Mouse (Mus musculus): ENCODE results near the gene Cabp4. TPM values are rescaled to one million over a fixed set of nuclear protein-coding genes. Genes with fewer than 3 reads are reported as not detected.
A peak's percentile ranks its signal among the peaks of the same experiment; 100 is the strongest.

The Cabp4 gene
- polyA plus RNA-seq, 1 experiment from 2014 or later, result not detected

DNA sequence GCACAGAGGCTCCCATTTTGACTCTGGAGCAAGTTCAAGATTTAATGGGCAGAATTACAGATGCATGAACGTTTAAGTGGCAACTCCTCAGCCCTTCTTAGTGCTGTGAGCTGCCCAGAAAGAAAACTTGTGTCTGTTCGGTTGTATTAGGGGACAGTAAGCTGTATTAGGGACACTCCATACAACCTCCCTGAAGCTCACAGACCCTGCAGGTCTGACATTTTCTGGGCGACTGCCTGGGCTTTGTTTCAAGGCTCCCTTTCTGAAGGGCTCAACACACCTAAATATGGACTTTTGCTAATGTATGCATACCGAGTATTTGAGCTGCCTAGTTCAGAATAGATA lies 19.7 kb upstream of the Cabp4 start:
- peak overlapping the region; percentile 71 for H3K27ac ChIP-seq (replicated peaks)
- peak overlapping the region; percentile 94 for H3K9ac ChIP-seq
- peak overlapping the region; percentile 82 for H3K4me3 ChIP-seq
- H3K9me3 ChIP-seq, result no peaks in the 10 kb centered on the region
- H3K4me1 ChIP-seq, result peaks cover 28% of the 10 kb centered on the region
- H3K4me2 ChIP-seq, result peak overlapping the region; percentile 97
- no peaks in the 10 kb centered on the region for H3K27me3 ChIP-seq (replicated peaks)
- ATAC-seq (ENCODE audit: extremely low read depth, insufficient number of reproducible peaks, low FRiP score, low TSS enrichment), result no peak
- H3K36me3 ChIP-seq, result peaks cover 31% of the 10 kb centered on the region
- 38% methylated on average over 4 of the region's 4 CpGs for WGBS

DNA sequence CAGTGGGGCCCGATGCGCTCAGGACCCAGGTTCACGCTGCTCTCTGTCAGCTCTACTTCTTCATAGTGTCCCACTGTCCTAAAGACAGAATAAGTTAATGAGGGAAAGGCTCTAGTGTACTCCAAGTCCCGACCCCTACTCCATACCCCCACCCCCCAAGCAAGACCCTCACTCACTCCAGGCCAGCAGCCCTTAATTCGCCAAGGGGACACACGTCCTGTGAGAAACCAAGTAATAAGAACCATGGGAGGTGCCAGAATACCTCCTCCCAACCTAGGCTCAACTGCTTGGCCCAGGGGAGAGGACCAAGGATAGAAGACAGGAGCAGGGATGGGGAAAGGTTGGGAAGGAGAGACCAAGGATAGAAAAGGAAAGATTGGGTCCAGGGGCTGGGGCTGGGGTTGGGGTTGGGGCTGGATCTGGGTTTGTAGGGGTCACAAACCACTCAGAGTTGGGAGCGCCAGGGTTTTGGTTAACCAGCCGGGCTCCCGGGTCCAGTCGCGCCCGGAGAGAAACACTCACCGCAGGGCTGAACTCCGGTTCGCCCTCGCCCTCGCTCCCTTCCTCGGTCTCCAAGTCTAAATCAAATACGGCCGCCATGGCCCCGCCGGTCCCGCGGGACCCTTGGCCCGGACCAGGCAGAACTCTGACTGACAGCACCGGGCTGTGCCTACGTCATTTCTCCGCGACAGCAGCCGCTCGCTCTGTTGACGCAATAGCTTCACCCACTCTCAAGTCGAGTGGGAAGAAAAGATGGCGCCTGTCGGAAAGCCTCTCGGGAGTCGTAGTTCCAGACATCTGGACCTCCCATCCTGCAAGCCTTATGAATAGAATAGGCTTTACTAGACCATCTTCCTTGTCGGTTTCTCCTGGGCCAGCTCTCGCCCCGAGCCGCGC lies 19.1 kb upstream of the Cabp4 start, which contains the start of gene Rps6kb2:
TSS of gene Rps6kb2 (minus strand) at position 709 of the 897 bp plus-strand sequence.
- Histone ChIP-seq H3K9me3 (no peaks in the 10 kb centered on the region), H3K27ac (replicated peaks) (peak within 1 kb of the TSS; percentile 71), H3K27me3 (replicated peaks) (no peaks in the 10 kb centered on the region), H3K36me3 (peaks cover 37% of the 10 kb centered on the region), H3K4me3 (peak within 1 kb of the TSS; percentile 82), H3K9ac (peak within 1 kb of the TSS; percentile 94), H3K4me1 (peaks cover 27% of the 10 kb centered on the region), H3K4me2 (peak within 1 kb of the TSS; percentile 97)
- 6% methylated on average over 42 of the region's 42 CpGs for WGBS
- ATAC-seq (ENCODE audit: extremely low read depth, insufficient number of reproducible peaks, low FRiP score, low TSS enrichment), result peak; percentile 73

DNA sequence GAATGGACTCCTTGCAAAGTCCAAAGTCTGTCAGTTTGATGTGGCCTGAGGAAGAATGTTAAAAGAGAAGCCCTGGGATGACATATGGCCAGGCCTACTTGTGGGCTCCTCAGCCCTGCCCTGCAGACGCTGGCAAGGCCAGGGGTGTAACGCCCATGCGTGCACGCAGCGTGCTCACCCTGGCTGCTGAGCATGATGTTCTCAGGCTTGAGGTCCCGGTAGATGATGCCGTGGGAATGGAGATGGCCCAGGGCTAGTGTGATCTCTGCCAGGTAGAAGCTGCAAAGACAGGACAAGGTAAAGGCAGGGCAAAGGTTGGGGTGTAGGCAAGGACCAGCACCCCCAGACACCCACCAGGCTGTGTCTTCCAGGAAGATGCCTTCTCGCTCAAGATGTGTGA lies 15.2 kb upstream of the Cabp4 start:
- no peak for ATAC-seq (ENCODE audit: extremely low read depth, insufficient number of reproducible peaks, low FRiP score, low TSS enrichment)
- Histone ChIP-seq H3K9me3 (no peaks in the 10 kb centered on the region), H3K9ac (no peak overlapping the region), H3K27me3 (replicated peaks) (no peaks in the 10 kb centered on the region), H3K27ac (replicated peaks) (no peak overlapping the region), H3K4me1 (peaks cover 16% of the 10 kb centered on the region), H3K4me3 (no peak overlapping the region), H3K4me2 (no peak overlapping the region), H3K36me3 (peaks cover 62% of the 10 kb centered on the region)
- WGBS, result 93% methylated on average over 8 of the region's 8 CpGs

DNA sequence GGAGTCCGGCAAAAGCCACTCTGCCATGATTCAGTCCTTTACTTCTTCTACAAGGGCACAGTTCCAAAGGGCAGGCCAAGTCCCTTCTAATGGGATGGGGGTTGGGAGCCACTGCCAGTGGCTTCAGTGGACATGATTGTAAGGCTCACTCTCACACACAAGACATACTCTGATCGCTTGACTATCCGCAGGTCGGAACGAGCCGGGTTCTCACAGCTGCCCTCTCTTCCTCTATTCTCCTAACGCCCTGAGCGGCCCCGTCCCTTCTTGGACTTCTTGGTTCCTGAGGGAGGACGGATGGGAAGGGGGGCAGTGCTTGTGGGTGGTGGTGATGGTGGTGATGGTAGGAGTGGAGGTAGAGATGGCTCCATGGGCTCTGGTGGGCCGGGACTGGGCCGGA lies 12.9 kb upstream of the Cabp4 start:
- Histone ChIP-seq H3K36me3 (peaks cover 83% of the 10 kb centered on the region), H3K4me2 (no peak overlapping the region), H3K9me3 (no peaks in the 10 kb centered on the region), H3K4me1 (peaks cover 15% of the 10 kb centered on the region), H3K9ac (peak overlapping the region; percentile 19; the same call in 1 of the 2 replicates), H3K27ac (replicated peaks) (no peak overlapping the region), H3K4me3 (no peak overlapping the region), H3K27me3 (replicated peaks) (no peaks in the 10 kb centered on the region)
- ATAC-seq (ENCODE audit: extremely low read depth, insufficient number of reproducible peaks, low FRiP score, low TSS enrichment), result no peak
- WGBS, result 90% methylated on average over 12 of the region's 12 CpGs

DNA sequence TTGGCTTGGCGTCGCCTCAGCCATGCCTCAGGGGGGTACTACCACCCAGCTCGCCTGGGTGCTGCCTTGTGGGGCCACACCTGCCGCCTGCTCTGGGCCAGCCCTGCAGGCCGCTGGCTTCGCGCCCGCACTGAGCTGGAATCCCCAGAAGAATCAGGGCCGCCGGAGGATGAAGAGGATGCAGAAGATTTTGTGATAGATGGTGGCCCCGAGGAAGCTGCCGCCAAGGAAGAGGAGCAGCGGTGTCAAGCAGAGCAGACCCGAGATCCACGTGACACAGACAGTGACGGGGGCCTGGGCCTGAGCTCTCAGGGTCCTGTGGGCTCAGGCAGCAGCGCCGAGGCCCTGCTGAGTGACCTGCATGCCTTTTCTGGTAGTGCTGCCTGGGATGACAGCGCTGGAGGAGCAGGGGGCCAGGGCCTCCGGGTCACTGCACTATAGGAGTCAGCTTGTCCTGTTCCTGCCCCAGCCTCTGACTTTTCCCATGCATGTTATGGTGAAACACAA lies 12.3 kb upstream of the Cabp4 start:
- Histone ChIP-seq H3K9me3 (no peaks in the 10 kb centered on the region), H3K36me3 (peaks cover 82% of the 10 kb centered on the region), H3K9ac (peak overlapping the region; percentile 28; the same call in 1 of the 2 replicates), H3K27me3 (replicated peaks) (no peaks in the 10 kb centered on the region), H3K4me2 (no peak overlapping the region), H3K4me3 (no peak overlapping the region), H3K4me1 (peaks cover 19% of the 10 kb centered on the region), H3K27ac (replicated peaks) (no peak overlapping the region)
- no peak for ATAC-seq (ENCODE audit: extremely low read depth, insufficient number of reproducible peaks, low FRiP score, low TSS enrichment)
- 69% methylated on average over 20 of the region's 20 CpGs for WGBS

DNA sequence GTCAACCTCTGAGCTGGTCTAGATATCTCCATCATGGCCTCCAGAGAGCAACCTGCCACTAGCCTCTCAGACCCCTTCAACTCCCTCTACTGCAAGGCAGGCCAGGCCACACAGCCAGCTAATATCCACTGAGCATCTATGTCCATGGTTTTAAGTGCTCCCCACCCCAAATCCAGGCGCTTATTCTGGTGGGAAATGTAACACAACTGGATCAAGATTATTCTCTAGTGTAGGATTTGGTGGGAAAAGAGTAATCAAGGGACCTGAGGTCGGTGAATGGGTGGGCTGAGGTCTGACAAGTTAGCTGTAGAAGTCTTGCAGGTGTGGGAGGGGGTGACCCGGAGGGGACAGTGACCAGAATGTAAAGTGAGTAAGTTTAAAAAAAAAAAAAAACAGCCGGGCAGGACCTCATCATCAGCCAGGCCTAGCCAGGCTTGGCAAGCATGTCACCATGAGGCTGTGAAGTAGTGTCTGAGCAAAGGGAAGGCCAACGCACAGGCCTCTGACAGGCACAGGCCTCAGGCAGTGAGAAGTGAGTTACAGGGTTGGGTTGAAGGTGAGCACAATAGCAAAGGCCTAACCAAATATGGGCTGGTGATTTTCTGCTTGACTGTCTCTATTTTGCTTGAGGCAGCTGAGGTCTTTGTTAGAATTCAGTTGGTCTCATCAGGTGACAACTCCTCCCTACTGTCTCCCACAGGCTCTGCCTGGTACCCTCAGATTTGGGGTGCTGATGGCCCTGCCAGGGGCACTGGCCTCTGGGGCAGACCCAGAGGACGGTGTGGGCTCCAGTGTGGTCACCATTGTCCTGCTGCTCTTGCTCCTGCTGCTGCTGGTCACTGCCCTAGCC lies 11.6 kb upstream of the Cabp4 start:
- H3K4me3 ChIP-seq, result no peak overlapping the region
- H3K9ac ChIP-seq, result peak overlapping the region; percentile 28; the same call in 1 of the 2 replicates
- H3K27ac ChIP-seq (replicated peaks), result no peak overlapping the region
- 80% methylated on average over 6 of the region's 6 CpGs for WGBS
- H3K9me3 ChIP-seq, result no peaks in the 10 kb centered on the region
- H3K27me3 ChIP-seq (replicated peaks), result no peaks in the 10 kb centered on the region
- H3K4me1 ChIP-seq, result peaks cover 21% of the 10 kb centered on the region
- no peak for ATAC-seq (ENCODE audit: extremely low read depth, insufficient number of reproducible peaks, low FRiP score, low TSS enrichment)
- peaks cover 83% of the 10 kb centered on the region for H3K36me3 ChIP-seq
- H3K4me2 ChIP-seq, result no peak overlapping the region

DNA sequence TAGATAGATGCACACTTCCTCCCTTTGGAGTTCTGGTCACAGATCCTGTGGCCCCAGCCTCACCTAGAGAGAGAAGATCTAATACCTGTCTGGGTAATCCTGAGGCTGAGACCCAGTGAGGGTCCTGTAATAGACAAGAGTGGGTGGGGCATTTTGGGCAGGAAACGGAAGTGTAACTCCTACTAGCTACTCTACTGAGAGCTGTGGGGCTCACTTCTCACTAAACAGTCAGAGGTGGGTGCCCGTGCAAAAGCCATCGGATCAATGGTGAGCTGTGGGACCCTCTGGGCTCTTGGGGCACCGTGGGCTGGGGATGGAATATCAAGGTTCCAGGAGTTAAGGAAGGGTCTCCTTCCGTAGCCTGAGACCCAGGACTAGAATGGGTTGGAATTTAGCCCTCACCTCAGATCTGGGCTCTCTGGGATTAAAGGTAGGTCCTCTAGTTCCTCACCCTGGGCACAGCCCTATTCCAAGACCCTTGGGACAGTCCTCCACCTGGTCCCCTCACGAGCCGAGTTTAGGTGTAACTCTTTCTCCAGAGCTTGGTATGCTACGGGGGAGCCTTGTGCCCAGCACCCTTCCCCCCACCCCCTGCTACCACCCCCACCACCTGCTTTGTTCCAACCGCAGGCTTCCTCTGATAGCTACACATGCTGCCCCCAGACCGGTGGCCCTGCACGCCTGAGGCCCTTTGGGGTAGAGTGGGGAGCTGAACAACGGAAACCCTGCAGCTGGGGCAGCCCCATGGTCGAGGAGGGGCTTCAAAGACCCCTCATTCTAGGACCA lies 10.8 kb upstream of the Cabp4 start:
- no peak overlapping the region for H3K9ac ChIP-seq
- no peaks in the 10 kb centered on the region for H3K27me3 ChIP-seq (replicated peaks)
- 70% methylated on average over 13 of the region's 13 CpGs for WGBS
- H3K9me3 ChIP-seq, result no peaks in the 10 kb centered on the region
- H3K4me2 ChIP-seq, result no peak overlapping the region
- no peak overlapping the region for H3K27ac ChIP-seq (replicated peaks)
- no peak for ATAC-seq (ENCODE audit: extremely low read depth, insufficient number of reproducible peaks, low FRiP score, low TSS enrichment)
- H3K36me3 ChIP-seq, result peaks cover 84% of the 10 kb centered on the region
- H3K4me1 ChIP-seq, result peaks cover 27% of the 10 kb centered on the region
- no peak overlapping the region for H3K4me3 ChIP-seq

DNA sequence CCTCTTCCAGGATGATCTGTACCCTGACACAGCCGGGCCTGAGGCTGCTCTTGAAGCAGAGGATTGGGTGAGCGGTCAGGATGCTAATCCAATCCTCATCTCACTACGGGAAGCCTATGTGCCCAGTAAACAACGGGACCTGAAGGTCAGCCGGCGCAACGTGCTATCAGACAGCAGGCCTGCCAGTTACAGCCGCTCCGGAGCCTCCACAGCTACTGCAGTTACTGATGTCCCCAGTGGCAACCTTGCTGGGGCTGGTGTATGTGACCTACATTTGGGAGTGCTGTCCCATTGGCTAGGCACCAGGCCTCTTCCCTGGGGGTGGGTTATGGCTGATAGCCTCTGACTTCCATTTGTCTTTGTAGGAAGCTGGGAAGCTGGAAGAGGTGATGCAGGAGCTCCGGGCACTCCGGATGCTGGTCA lies 9.4 kb upstream of the Cabp4 start, which contains the start of gene Ptprcap:
TSS of gene Ptprcap (plus strand) at position 373 of the 423 bp plus-strand sequence.
- peaks cover 71% of the 10 kb centered on the region for H3K36me3 ChIP-seq
- no peak within 1 kb of the TSS for H3K4me2 ChIP-seq
- no peak for ATAC-seq (ENCODE audit: extremely low read depth, insufficient number of reproducible peaks, low FRiP score, low TSS enrichment)
- H3K9ac ChIP-seq, result 0 out of 2 replicates have a peak within 1 kb of the TSS, but pooled peaks have one; percentile 16
- no peak within 1 kb of the TSS for H3K4me3 ChIP-seq
- peaks cover 35% of the 10 kb centered on the region for H3K4me1 ChIP-seq
- 63% methylated on average over 11 of the region's 11 CpGs for WGBS
- H3K27me3 ChIP-seq (replicated peaks), result no peaks in the 10 kb centered on the region
- no peaks in the 10 kb centered on the region for H3K9me3 ChIP-seq
- H3K27ac ChIP-seq (replicated peaks), result no peak within 1 kb of the TSS; the same call in 1 of the 2 replicates

DNA sequence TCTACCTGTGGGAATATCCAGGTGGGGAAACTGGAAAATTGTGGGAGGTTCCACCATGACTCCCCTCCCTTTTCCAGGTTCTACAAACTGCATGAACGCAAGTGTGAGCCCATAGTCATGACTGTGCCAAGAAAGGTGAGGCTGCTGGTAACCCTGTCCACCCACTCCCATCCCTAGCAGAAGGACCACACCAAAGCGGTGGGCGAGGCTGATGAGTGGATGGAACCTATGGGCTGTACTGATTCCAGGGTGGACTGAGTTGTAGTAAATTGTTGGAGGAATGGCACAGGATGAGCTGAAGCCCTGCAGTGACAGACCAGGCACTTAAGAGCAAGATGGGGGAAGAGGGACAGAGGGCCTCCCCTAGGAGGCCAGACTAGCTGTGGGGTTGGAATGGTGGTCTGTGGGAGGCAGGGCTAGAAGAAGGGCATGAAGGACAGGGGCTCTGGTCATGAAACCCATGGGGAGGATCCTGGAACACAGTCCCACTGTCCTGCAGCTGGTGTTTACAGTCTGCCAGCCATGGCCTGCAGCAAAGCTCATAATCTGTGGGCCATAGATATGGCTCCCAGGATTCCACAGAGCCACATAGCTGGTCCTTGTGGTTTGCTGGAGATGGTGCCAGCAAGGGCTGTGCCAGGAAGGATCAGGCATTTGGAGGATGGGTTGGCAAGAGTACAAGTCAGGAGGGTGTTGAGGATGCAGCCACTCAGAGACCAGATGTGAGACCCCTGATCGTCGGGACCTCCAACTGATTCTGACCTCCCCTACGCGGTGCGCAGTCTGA lies 8.8 kb upstream of the Cabp4 start:
- Histone ChIP-seq H3K9me3 (no peaks in the 10 kb centered on the region), H3K9ac (0 out of 2 replicates have a peak overlapping the region, but pooled peaks have one; percentile 16), H3K36me3 (peaks cover 65% of the 10 kb centered on the region), H3K4me1 (peaks cover 41% of the 10 kb centered on the region), H3K27ac (replicated peaks) (no peak overlapping the region; the same call in 1 of the 2 replicates), H3K4me3 (no peak overlapping the region), H3K27me3 (replicated peaks) (no peaks in the 10 kb centered on the region), H3K4me2 (no peak overlapping the region)
- no peak for ATAC-seq (ENCODE audit: extremely low read depth, insufficient number of reproducible peaks, low FRiP score, low TSS enrichment)
- 84% methylated on average over 8 of the region's 8 CpGs for WGBS

DNA sequence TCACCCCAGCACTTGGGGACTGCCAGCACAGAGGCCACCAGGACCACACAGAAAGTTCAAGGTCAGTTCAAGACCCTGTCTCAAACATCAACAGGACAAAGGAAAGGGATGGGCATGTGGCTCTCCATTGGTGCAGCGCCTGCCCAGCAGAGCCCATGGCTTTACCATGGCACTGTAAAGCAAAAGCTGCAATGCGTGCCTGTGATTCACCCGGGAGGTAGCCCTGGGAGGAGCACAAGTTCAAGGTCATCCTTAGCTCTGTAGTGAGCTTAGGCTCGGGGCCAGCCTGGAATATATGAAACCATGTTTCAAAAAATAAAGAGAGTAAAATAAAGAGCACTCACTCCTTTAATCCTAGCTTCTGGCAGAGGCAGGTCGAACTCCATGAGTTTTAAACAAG lies 8.1 kb upstream of the Cabp4 start:
- WGBS, result 81% methylated on average over 5 of the region's 5 CpGs
- H3K27ac ChIP-seq (replicated peaks), result no peak overlapping the region
- H3K9ac ChIP-seq, result no peak overlapping the region
- peaks cover 42% of the 10 kb centered on the region for H3K4me1 ChIP-seq
- H3K4me2 ChIP-seq, result no peak overlapping the region
- no peaks in the 10 kb centered on the region for H3K9me3 ChIP-seq
- peaks cover 57% of the 10 kb centered on the region for H3K36me3 ChIP-seq
- ATAC-seq (ENCODE audit: extremely low read depth, insufficient number of reproducible peaks, low FRiP score, low TSS enrichment), result no peak
- no peak overlapping the region for H3K4me3 ChIP-seq
- H3K27me3 ChIP-seq (replicated peaks), result no peaks in the 10 kb centered on the region
